Mouse (Mus musculus) heart, postnatal 0 days (tissue): Measurements from ENCODE around the gene Neurod2. TPM values are rescaled to one million over a fixed set of nuclear protein-coding genes. Genes with fewer than 3 reads are reported as not detected.

Experiments used
- ATAC-seq: fragments of 200-750 bp; cut with Nextera tagmentation; 2 replicates; pipeline ENCODE4 v1.8.0; 2017; ENCODE audit warnings: low read depth, moderate number of reproducible peaks, moderate library complexity; ENCODE audit not compliant: insufficient read depth
- DNase-seq: peaks from one replicate; pipeline ENCODE4 v3.0.0-alpha.2; 2016; ENCODE audit warnings: low spot score
- H3K27ac ChIP-seq: fragments of 300-500 bp; sonication (generic); 2 replicates; pipeline ENCODE4 v1.5.1; 2014; ENCODE audit warnings: low read depth, mild to moderate bottlenecking
- H3K27me3 ChIP-seq: fragments of 300-500 bp; sonication (generic); 2 replicates; pipeline ENCODE4 v1.6.1; 2014; ENCODE audit warnings: low read length, mixed read lengths; ENCODE audit not compliant: control insufficient read depth, insufficient read depth
- H3K36me3 ChIP-seq: fragments of 300-500 bp; sonication (generic); replicated peaks from 2 replicates; pipeline ENCODE4 v1.6.1; 2014; ENCODE audit warnings: low read length, mixed read lengths; ENCODE audit not compliant: control insufficient read depth, insufficient read depth
- H3K4me1 ChIP-seq: fragments of 300-500 bp; sonication (generic); 2 replicates; pipeline ENCODE4 v1.6.1; 2014; ENCODE audit warnings: antibody characterized with exemption; ENCODE audit not compliant: control insufficient read depth, insufficient read depth
- H3K4me2 ChIP-seq: fragments of 300-500 bp; sonication (generic); 2 replicates; pipeline ENCODE4 v1.6.1; 2014; ENCODE audit warnings: low read depth, mild to moderate bottlenecking, low read length, moderate library complexity
- H3K4me3 ChIP-seq: fragments of 300-500 bp; sonication (generic); 2 replicates; pipeline ENCODE4 v1.5.1; 2014; ENCODE audit warnings: low read depth, low read length
- H3K9ac ChIP-seq: fragments of 300-500 bp; sonication (generic); replicated peaks from 2 replicates; pipeline ENCODE4 v1.6.1; 2014; ENCODE audit warnings: low read depth, low read length, mixed read lengths
- H3K9me3 ChIP-seq: fragments of 300-500 bp; sonication (generic); replicated peaks from 2 replicates; pipeline ENCODE4 v1.6.1; 2016; ENCODE audit warnings: low read length; ENCODE audit not compliant: control insufficient read depth
- CTCF ChIP-seq: IDR thresholded peaks from 2 replicates; pipeline ENCODE4 v1.5.1; 2016; ENCODE audit warnings: antibody characterized with exemption, control low read depth, low read depth
- EP300 ChIP-seq: IDR thresholded peaks from 2 replicates; pipeline ENCODE4 v1.6.1; 2016; ENCODE audit warnings: antibody characterized with exemption, low read depth
- WGBS: fragments of 180-500 bp; shearing (Covaris S2); extraction: QIAGEN DNeasy Blood & Tissue Kit; methylation state at CpG from one replicate; pipeline ENCODE4 v1.1.7; 2014; 5-methylcytosine and 5-hydroxymethylcytosine counted together
- polyA plus RNA-seq: library from polyadenylated mRNA; unstranded; fragments of >200 nt; fragmentation: Nextera tagmentation; extraction: Ambion mirVana; gene quantifications from 2 replicates; pipeline ENCODE4 v1.2.1, GENCODE M21; 2015
- total RNA-seq: library from RNA; depleted of rRNA; stranded (reverse); fragments of >200 nt; gene quantifications from 2 replicates; pipeline ENCODE4 v1.2.3, GENCODE M21; 2014; ENCODE audit warnings: low replicate concordance

Neurod2 gene
- total and polyA plus RNA-seq, 2 experiments from 2014 or later: not detected

- no peak overlapping the region for H3K4me3 ChIP-seq
- ATAC-seq (no peak), DNase-seq (no peak)
- H3K9me3 ChIP-seq: no peaks in the 10 kb centered on the region
- no peak overlapping the region for H3K9ac ChIP-seq
- WGBS: 32% methylated on average over 10 of the region's 10 CpGs
- no peak overlapping the region for H3K4me2 ChIP-seq
- H3K27me3 ChIP-seq: peaks cover 7% of the 10 kb centered on the region; the same call in 1 of the 2 replicates
- H3K27ac ChIP-seq: no peak overlapping the region
- TF ChIP-seq EP300: no peak
- TF ChIP-seq CTCF: no peak
- H3K4me1 ChIP-seq: peaks cover 8% of the 10 kb centered on the region; the same call in 1 of the 2 replicates
- H3K36me3 ChIP-seq: no peaks in the 10 kb centered on the region
These were observed 30.8 kb downstream of the Neurod2 start for GRCm38 (mm10) chr11:98298484-98299205.

GRCm38 (mm10) chr11:98297778-98298177 lies 31.7 kb downstream of the Neurod2 start:
- no peaks in the 10 kb centered on the region for H3K9me3 ChIP-seq
- no peak overlapping the region for H3K27ac ChIP-seq
- H3K27me3 ChIP-seq: peaks cover 3% of the 10 kb centered on the region; the same call in 1 of the 2 replicates
- peaks cover 8% of the 10 kb centered on the region; the same call in 1 of the 2 replicates for H3K4me1 ChIP-seq
- 38% methylated on average over 7 of the region's 7 CpGs for WGBS
- no peak overlapping the region for H3K4me3 ChIP-seq
- no peaks in the 10 kb centered on the region for H3K36me3 ChIP-seq
- ATAC-seq: no peak
- TF ChIP-seq EP300: no peak
- no peak for TF ChIP-seq CTCF
- H3K4me2 ChIP-seq: no peak overlapping the region
- DNase-seq: no peak
- no peak overlapping the region for H3K9ac ChIP-seq

- no peak for ATAC-seq
- Histone ChIP-seq H3K4me1 (peaks cover 8% of the 10 kb centered on the region; the same call in 1 of the 2 replicates), H3K9me3 (no peaks in the 10 kb centered on the region), H3K36me3 (no peaks in the 10 kb centered on the region), H3K9ac (no peak overlapping the region), H3K27me3 (peaks cover 5% of the 10 kb centered on the region), H3K4me3 (no peak overlapping the region), H3K27ac (no peak overlapping the region), H3K4me2 (no peak overlapping the region)
- no peak for DNase-seq
- 78% methylated on average over 2 of the region's 2 CpGs for WGBS
- no peak for TF ChIP-seq CTCF
- TF ChIP-seq EP300: no peak
These were observed 32.5 kb downstream of the Neurod2 start for GRCm38 (mm10) chr11:98296916-98297315.

GRCm38 (mm10) chr11:98296277-98296676 lies 33.2 kb downstream of the Neurod2 start:
- no peaks in the 10 kb centered on the region for H3K9me3 ChIP-seq
- H3K4me3 ChIP-seq: no peak overlapping the region
- DNase-seq (peak; percentile 33), ATAC-seq (no peak)
- no peak overlapping the region for H3K27ac ChIP-seq
- no peak overlapping the region for H3K9ac ChIP-seq
- H3K4me1 ChIP-seq: peaks cover 8% of the 10 kb centered on the region; the same call in 1 of the 2 replicates
- 14% methylated on average over 5 of the region's 5 CpGs for WGBS
- TF ChIP-seq CTCF (peak; percentile 55), EP300 (no peak)
- H3K27me3 ChIP-seq: peaks cover 4% of the 10 kb centered on the region
- no peaks in the 10 kb centered on the region for H3K36me3 ChIP-seq
- H3K4me2 ChIP-seq: no peak overlapping the region

- peaks cover 4% of the 10 kb centered on the region for H3K27me3 ChIP-seq
- TF ChIP-seq EP300 (no peak), CTCF (no peak)
- peak overlapping the region; percentile 71 for H3K4me3 ChIP-seq
- H3K9ac ChIP-seq: peak overlapping the region; percentile 49; the same call in 1 of the 2 replicates
- ATAC-seq (no peak), DNase-seq (no peak)
- 9% methylated on average over 9 of the region's 9 CpGs for WGBS
- H3K27ac ChIP-seq: no peak overlapping the region
- peaks cover 8% of the 10 kb centered on the region; the same call in 1 of the 2 replicates for H3K4me1 ChIP-seq
- no peaks in the 10 kb centered on the region for H3K36me3 ChIP-seq
- H3K9me3 ChIP-seq: no peaks in the 10 kb centered on the region
- peak overlapping the region; percentile 98 for H3K4me2 ChIP-seq
These were observed 34.3 kb downstream of the Neurod2 start for GRCm38 (mm10) chr11:98295013-98295585.
